Mouse (Mus musculus) embryonic facial prominence, embryonic 11.5 days (tissue): Measurements from ENCODE around the gene 1700018F24Rik. TPM values are rescaled to one million over a fixed set of nuclear protein-coding genes. Genes with fewer than 3 reads are reported as not detected.
"Not testable (repeated sequence)": the region's sequence is repeated elsewhere in the genome, so short reads cannot be mapped to it uniquely, and the experiment has no call there.

Experiments
- ATAC-seq: fragments of 200-750 bp; cut with Nextera tagmentation; replicated peaks from 2 replicates; pipeline ENCODE4 v1.8.0; 2017; ENCODE audit warnings: low read depth; ENCODE audit not compliant: insufficient number of reproducible peaks, low FRiP score, low TSS enrichment
- DNase-seq: peaks from one replicate; pipeline ENCODE4 v3.0.0-alpha.2; 2015; ENCODE audit warnings: low spot score
- H3K27ac ChIP-seq: fragments of 300-500 bp; sonication (generic); replicated peaks from 2 replicates; pipeline ENCODE4 v1.5.1; 2014; ENCODE audit warnings: mild to moderate bottlenecking, low read depth, low read length, control low read depth
- H3K27me3 ChIP-seq: fragments of 300-500 bp; sonication (generic); 2 replicates; pipeline ENCODE4 v1.6.1; 2014; ENCODE audit warnings: mild to moderate bottlenecking, low read length, moderate library complexity, mixed read lengths; ENCODE audit not compliant: control insufficient read depth, insufficient read depth
- H3K36me3 ChIP-seq: fragments of 300-500 bp; sonication (generic); replicated peaks from 2 replicates; pipeline ENCODE4 v1.6.1; 2014; ENCODE audit warnings: low read depth, mild to moderate bottlenecking, low read length, moderate library complexity, mixed read lengths; ENCODE audit not compliant: control insufficient read depth, insufficient read depth
- H3K4me1 ChIP-seq: fragments of 300-500 bp; sonication (generic); 2 replicates; pipeline ENCODE4 v1.6.1; 2014; ENCODE audit warnings: low read length, mixed read lengths; ENCODE audit not compliant: control insufficient read depth, insufficient read depth
- H3K4me2 ChIP-seq: fragments of 300-500 bp; sonication (generic); 2 replicates; pipeline ENCODE4 v1.6.1; 2014; ENCODE audit warnings: low read depth, mild to moderate bottlenecking, control low read depth, low read length, moderate library complexity
- H3K4me3 ChIP-seq: fragments of 300-500 bp; sonication (generic); 2 replicates; pipeline ENCODE4 v1.5.1; 2014; ENCODE audit warnings: low read depth, low read length, control low read depth
- H3K9ac ChIP-seq: fragments of 300-500 bp; sonication (generic); replicated peaks from 2 replicates; pipeline ENCODE4 v1.6.1; 2014; ENCODE audit warnings: mild to moderate bottlenecking, control low read depth, low read length
- H3K9me3 ChIP-seq: fragments of 300-500 bp; sonication (generic); replicated peaks from 2 replicates; pipeline ENCODE4 v1.6.1; 2016; ENCODE audit warnings: mild to moderate bottlenecking, low read length, inconsistent platforms, mixed read lengths; ENCODE audit not compliant: control insufficient read depth
- WGBS: fragments of 180-500 bp; shearing (Covaris S2); extraction: QIAGEN DNeasy Blood & Tissue Kit; methylation state at CpG from one replicate; pipeline ENCODE4 v1.1.7; 2014; 5-methylcytosine and 5-hydroxymethylcytosine counted together
- polyA plus RNA-seq: library from polyadenylated mRNA; unstranded; fragments of >200 nt; fragmentation: Nextera tagmentation; extraction: Ambion mirVana; gene quantifications from 2 replicates; pipeline ENCODE4 v1.2.1, GENCODE M21; 2014

Gene 1700018F24Rik
- polyA plus RNA-seq = not detected in 2 replicates

GRCm38 (mm10) chr5:145042690-145043089 lies at the start of gene 1700018F24Rik:
TSS of gene 1700018F24Rik (plus strand) at chr5:145042990.
- H3K4me3 ChIP-seq, H3K9ac ChIP-seq, H3K36me3 ChIP-seq, H3K9me3 ChIP-seq, H3K4me2 ChIP-seq, DNase-seq, H3K4me1 ChIP-seq, H3K27me3 ChIP-seq, ATAC-seq, H3K27ac ChIP-seq: not testable (repeated sequence)
- 82% methylated on average over 3 of the region's 3 CpGs for WGBS

- 33% methylated on average over 2 of the region's 2 CpGs for whole genome bisulfite sequencing
These were observed 44.3 kb upstream of the 1700018F24Rik start for GRCm38 (mm10) chr5:144998491-144998890.

GRCm38 (mm10) chr5:145003362-145003761 lies 39.4 kb upstream of the 1700018F24Rik start:
- DNase-seq (no peak), ATAC-seq (no peak)
- H3K27ac ChIP-seq = no peak overlapping the region
- no peak overlapping the region for H3K9ac ChIP-seq
- no peaks in the 10 kb centered on the region for H3K27me3 ChIP-seq
- 76% methylated on average over 3 of the region's 3 CpGs for WGBS
- H3K4me2 ChIP-seq = no peak overlapping the region
- no peak overlapping the region for H3K4me3 ChIP-seq
- H3K4me1 ChIP-seq = no peaks in the 10 kb centered on the region
- no peaks in the 10 kb centered on the region for H3K9me3 ChIP-seq
- no peaks in the 10 kb centered on the region for H3K36me3 ChIP-seq

More at GRCm38 (mm10) chr5:144998491-144998890, 44.3 kb upstream of the 1700018F24Rik start:
- no peaks in the 10 kb centered on the region for H3K27me3 ChIP-seq
- H3K4me3 ChIP-seq = no peak overlapping the region
- H3K4me2 ChIP-seq = no peak overlapping the region
- no peaks in the 10 kb centered on the region for H3K9me3 ChIP-seq
- no peak overlapping the region for H3K9ac ChIP-seq
- no peak overlapping the region for H3K27ac ChIP-seq
- ATAC-seq (no peak), DNase-seq (peak; percentile 53)
- no peaks in the 10 kb centered on the region for H3K36me3 ChIP-seq
- H3K4me1 ChIP-seq = no peaks in the 10 kb centered on the region

GRCm38 (mm10) chr5:145004495-145004894 lies 38.3 kb upstream of the 1700018F24Rik start:
- no peaks in the 10 kb centered on the region for H3K4me1 ChIP-seq
- H3K27me3 ChIP-seq = no peaks in the 10 kb centered on the region
- H3K9me3 ChIP-seq = no peaks in the 10 kb centered on the region
- 85% methylated on average over 9 of the region's 9 CpGs for WGBS
- H3K36me3 ChIP-seq = no peaks in the 10 kb centered on the region
- DNase-seq (no peak), ATAC-seq (no peak)
- H3K4me2 ChIP-seq = no peak overlapping the region
- H3K27ac ChIP-seq = no peak overlapping the region
- H3K4me3 ChIP-seq = no peak overlapping the region
- no peak overlapping the region for H3K9ac ChIP-seq

GRCm38 (mm10) chr5:145005596-145005995 lies 37.2 kb upstream of the 1700018F24Rik start:
- no peaks in the 10 kb centered on the region for H3K9me3 ChIP-seq
- WGBS = 83% methylated on average over 6 of the region's 6 CpGs
- no peak for DNase-seq
- H3K27me3 ChIP-seq = no peaks in the 10 kb centered on the region
- no peak overlapping the region for H3K9ac ChIP-seq
- no peak for ATAC-seq
- H3K27ac ChIP-seq = no peak overlapping the region
- no peaks in the 10 kb centered on the region for H3K4me1 ChIP-seq
- no peaks in the 10 kb centered on the region for H3K36me3 ChIP-seq
- no peak overlapping the region for H3K4me2 ChIP-seq
- H3K4me3 ChIP-seq = no peak overlapping the region

- DNase-seq = no peak
- Histone ChIP-seq H3K27me3 (no peaks in the 10 kb centered on the region), H3K9ac (no peak overlapping the region), H3K4me2 (no peak overlapping the region), H3K9me3 (no peaks in the 10 kb centered on the region), H3K4me3 (no peak overlapping the region), H3K4me1 (no peaks in the 10 kb centered on the region), H3K36me3 (no peaks in the 10 kb centered on the region), H3K27ac (no peak overlapping the region)
- ATAC-seq = no peak
- WGBS = 93% methylated on average over 15 of the region's 15 CpGs
These were observed 33.7 kb upstream of the 1700018F24Rik start for GRCm38 (mm10) chr5:145008878-145009659.

- no peak overlapping the region for H3K27ac ChIP-seq
These were observed 28.5 kb upstream of the 1700018F24Rik start for GRCm38 (mm10) chr5:145014278-145014677.

GRCm38 (mm10) chr5:145016761-145017160 lies 26.0 kb upstream of the 1700018F24Rik start:
- not testable (repeated sequence) for H3K4me1 ChIP-seq, H3K9me3 ChIP-seq, DNase-seq, H3K4me3 ChIP-seq, H3K27ac ChIP-seq, H3K9ac ChIP-seq, H3K4me2 ChIP-seq, ATAC-seq, H3K27me3 ChIP-seq, H3K36me3 ChIP-seq
- WGBS = 43% methylated on average over 1 of the region's 2 CpGs

More at GRCm38 (mm10) chr5:145014278-145014677, 28.5 kb upstream of the 1700018F24Rik start:
- WGBS = 100% methylated on average over 1 of the region's 1 CpGs
- no peaks in the 10 kb centered on the region for H3K9me3 ChIP-seq
- H3K4me3 ChIP-seq = no peak overlapping the region
- H3K36me3 ChIP-seq = no peaks in the 10 kb centered on the region
- no peak for DNase-seq
- H3K4me1 ChIP-seq = no peaks in the 10 kb centered on the region
- ATAC-seq = no peak
- no peaks in the 10 kb centered on the region for H3K27me3 ChIP-seq
- H3K9ac ChIP-seq = no peak overlapping the region
- H3K4me2 ChIP-seq = no peak overlapping the region
